Mouse (Mus musculus) brain, embryonic 18.5 days (tissue): ENCODE measurements around the gene Megf11.

Source experiments
- DNase-seq: peaks from one replicate; pipeline ENCODE4 v3.0.0-alpha.2; 2012; ENCODE audit warnings: low read depth, low spot score

Gene Megf11

GRCm38 (mm10) chr9:64393914-64394596, 8.6 kb downstream of the Megf11 start:
- no peak for DNase-seq

- no peak for DNase-seq
These were observed 10.0 kb downstream of the Megf11 start for GRCm38 (mm10) chr9:64395238-64395920.

GRCm38 (mm10) chr9:64397108-64397507, 11.7 kb downstream of the Megf11 start:
- no peak for DNase-seq

- DNase-seq = no peak
These were observed 13.7 kb downstream of the Megf11 start for GRCm38 (mm10) chr9:64399121-64399520.

- DNase-seq = no peak
These were observed 16.7 kb downstream of the Megf11 start for GRCm38 (mm10) chr9:64402141-64402540.

GRCm38 (mm10) chr9:64406841-64407240, 21.4 kb downstream of the Megf11 start:
- no peak for DNase-seq

- no peak for DNase-seq
These were observed 22.1 kb downstream of the Megf11 start for GRCm38 (mm10) chr9:64407390-64407970.

GRCm38 (mm10) chr9:64408821-64409220, 23.4 kb downstream of the Megf11 start:
- DNase-seq = no peak

GRCm38 (mm10) chr9:64420471-64420870, 35.0 kb downstream of the Megf11 start:
- no peak for DNase-seq

GRCm38 (mm10) chr9:64421986-64422616, 36.7 kb downstream of the Megf11 start:
- DNase-seq = no peak

GRCm38 (mm10) chr9:64423912-64424311, 38.5 kb downstream of the Megf11 start:
- no peak for DNase-seq

- no peak for DNase-seq
These were observed 50.7 kb downstream of the Megf11 start for GRCm38 (mm10) chr9:64436121-64436520.

GRCm38 (mm10) chr9:64440101-64440500, 54.7 kb downstream of the Megf11 start:
- no peak for DNase-seq

- no peak for DNase-seq
These were observed 60.6 kb downstream of the Megf11 start for GRCm38 (mm10) chr9:64445981-64446380.

- DNase-seq = no peak
These were observed 61.6 kb downstream of the Megf11 start for GRCm38 (mm10) chr9:64447070-64447469.

- no peak for DNase-seq
These were observed 62.1 kb downstream of the Megf11 start for GRCm38 (mm10) chr9:64447522-64447921.

- no peak for DNase-seq
These were observed 67.3 kb downstream of the Megf11 start for GRCm38 (mm10) chr9:64452769-64453168.

- no peak for DNase-seq
These were observed 68.8 kb downstream of the Megf11 start for GRCm38 (mm10) chr9:64454196-64454595.

GRCm38 (mm10) chr9:64455910-64456309, 70.5 kb downstream of the Megf11 start:
- no peak for DNase-seq

GRCm38 (mm10) chr9:64457596-64457995, 72.2 kb downstream of the Megf11 start:
- DNase-seq = no peak

GRCm38 (mm10) chr9:64461568-64462308, 76.3 kb downstream of the Megf11 start:
- DNase-seq = no peak

GRCm38 (mm10) chr9:64462870-64463269, 77.4 kb downstream of the Megf11 start:
- no peak for DNase-seq
